Mouse (Mus musculus) A20 (cell line): ENCODE measurements around the gene Eif4e1b.

Experiments used
- DNase-seq: peaks from one replicate; pipeline ENCODE4 v3.0.0-alpha.2; 2011; ENCODE audit warnings: low read depth, low spot score

The Eif4e1b gene

GRCm38 (mm10) chr13:54799701-54800100, 15.9 kb downstream of the Eif4e1b start:
- peak; percentile 73 for DNase-seq

- DNase-seq: no peak
Observed at GRCm38 (mm10) chr13:54800206-54800605, 16.4 kb downstream of the Eif4e1b start.

DNA sequence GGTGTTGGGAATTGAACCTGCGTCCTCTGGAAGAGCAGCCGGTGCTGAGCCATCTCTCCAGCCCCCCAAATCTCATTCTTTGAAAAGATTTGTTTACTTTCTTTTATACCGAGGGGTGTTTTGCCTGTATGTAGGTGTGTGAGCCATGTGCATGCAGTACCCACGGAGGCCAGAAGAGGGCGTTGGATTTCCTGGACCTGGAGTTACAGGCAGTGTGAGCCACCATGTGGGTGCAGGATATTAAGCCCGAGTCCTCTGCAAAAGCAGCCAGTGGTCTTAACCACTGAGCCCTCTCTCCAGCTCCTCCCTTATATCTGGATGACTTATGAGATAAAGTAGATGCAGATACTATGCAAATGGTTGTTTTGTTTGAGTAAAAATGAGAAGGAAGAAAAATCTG, 19.2 kb downstream of the Eif4e1b start:
- no peak for DNase-seq

GRCm38 (mm10) chr13:54805134-54805838, 21.5 kb downstream of the Eif4e1b start:
- no peak for DNase-seq

- no peak for DNase-seq
Observed at GRCm38 (mm10) chr13:54806434-54806976, 22.7 kb downstream of the Eif4e1b start.

DNA sequence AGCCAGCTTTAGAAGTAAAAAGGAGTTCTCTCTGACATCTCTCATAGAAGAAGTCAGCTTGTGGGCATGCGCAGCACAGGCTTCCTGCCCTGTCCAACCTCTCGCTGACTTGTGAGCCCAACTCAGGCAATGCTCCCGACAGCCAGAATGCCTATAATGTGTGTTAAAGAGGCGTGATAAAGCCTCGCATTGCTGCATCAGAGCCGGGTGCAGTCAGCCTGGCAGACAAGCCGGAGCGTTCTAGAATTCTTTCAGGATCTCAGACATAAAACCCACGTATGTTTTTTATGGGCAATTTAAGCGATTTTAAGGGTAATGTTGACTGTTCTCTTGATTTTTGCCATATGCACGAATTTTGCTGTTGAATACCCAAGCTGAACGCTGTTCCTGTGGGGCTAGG, 24.3 kb downstream of the Eif4e1b start:
- no peak for DNase-seq

DNA sequence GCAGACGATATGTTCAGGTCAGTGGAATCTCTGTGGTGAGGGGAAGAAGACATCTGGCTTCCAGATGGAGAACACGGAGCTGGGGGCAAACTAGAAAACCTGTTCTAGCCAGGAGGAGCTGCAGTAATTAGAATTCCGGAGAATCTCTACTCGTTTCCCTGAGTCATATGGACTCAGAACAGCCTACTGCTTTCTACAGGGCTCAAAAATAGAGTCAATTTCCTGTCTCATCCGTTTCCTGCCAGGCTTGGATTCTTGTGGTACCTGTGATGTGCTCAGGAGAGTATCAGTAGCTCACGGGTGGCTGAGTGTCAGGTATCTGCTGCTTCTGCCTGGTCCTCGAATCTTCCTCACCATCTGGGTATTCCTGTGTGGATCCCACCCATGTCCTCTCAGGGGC, 27.7 kb downstream of the Eif4e1b start:
- DNase-seq: no peak

GRCm38 (mm10) chr13:54813381-54813780, 29.6 kb downstream of the Eif4e1b start:
- DNase-seq: no peak

DNA sequence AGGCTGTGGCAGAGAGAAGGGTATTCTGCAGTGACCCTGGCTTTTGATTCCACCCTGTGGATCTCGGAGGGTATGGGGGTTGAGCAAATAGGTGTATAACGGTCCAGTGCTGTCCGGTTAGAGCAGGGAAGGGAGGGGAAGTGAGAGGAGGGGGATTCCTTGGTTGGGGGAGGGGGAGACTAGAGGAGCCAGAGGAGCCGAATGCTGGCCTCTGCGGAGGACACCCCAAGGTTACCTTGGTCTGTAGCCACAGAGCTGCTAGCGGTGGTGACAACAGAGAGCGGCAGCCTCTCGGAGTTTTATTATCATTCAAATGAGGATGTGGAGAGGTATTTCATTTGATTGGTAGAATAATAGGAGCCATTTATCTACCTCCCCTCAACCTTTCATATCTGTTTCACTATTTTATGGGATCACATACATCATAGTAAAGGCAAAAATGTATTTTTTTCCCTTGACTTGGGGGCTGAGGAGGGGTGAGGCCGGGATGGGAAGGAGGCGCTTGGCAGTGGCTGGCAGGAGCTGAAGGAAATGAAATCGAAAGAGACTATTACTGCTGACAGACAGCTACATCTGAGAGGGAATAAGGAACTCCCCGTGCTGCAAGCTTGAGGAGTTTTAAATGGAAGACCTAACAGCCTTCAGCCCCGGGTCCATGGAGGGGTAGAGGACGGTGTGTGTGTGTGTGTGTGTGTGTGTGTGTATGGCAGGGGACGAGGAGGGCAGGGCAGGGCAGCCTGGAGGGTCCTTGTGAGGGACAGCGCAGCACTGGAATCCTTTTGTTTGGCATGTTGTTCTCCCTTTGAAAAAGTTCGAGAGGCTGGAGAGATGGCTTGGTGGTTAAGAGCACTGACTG, 34.8 kb downstream of the Eif4e1b start:
- no peak for DNase-seq

GRCm38 (mm10) chr13:54821106-54821505, 37.3 kb downstream of the Eif4e1b start:
- no peak for DNase-seq

GRCm38 (mm10) chr13:54821931-54822330, 38.1 kb downstream of the Eif4e1b start:
- DNase-seq: no peak

- no peak for DNase-seq
Observed at GRCm38 (mm10) chr13:54824111-54824931, 40.5 kb downstream of the Eif4e1b start.

DNA sequence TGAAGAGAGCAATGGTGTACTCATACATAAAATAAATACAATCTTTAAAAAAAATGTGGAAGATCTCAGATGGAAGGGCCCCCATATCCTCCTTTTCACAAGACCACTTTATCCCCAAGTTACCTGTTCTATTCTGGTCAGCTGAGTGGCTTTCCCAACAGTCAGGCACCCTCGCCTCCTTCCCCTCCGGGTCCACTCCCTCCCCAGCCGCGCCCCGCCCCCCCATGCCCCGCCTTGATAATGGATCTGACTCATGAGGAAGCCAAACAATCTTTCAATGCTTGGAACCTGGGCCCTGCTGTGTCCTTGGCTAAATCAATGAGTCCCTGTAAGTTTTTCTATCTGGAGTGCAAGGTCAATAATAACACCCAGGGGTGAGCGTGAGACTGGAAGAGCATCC, 44.2 kb downstream of the Eif4e1b start:
- no peak for DNase-seq

DNA sequence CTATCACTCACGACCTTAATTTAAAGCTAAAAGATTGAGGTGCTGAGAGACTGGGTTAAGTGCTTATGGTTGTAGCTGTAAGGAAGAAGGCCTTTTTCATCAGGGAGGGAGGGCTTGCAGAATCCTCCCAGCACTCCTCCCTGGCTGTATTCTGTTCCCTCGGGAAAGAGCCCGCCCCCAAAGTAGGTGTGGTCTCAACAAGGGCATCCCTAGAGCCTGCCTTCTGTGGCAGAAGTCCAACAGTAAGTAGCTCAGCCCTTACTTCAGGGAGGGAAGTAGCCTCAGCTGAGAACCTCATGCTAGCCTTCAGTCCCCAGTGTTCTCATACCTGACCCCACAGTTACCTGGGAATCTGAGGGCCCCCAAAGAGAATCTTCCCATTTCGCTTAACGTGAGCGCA, 44.7 kb downstream of the Eif4e1b start:
- DNase-seq: no peak

- no peak for DNase-seq
Observed at GRCm38 (mm10) chr13:54829450-54829849, 45.7 kb downstream of the Eif4e1b start.

GRCm38 (mm10) chr13:54836351-54837030, 52.7 kb downstream of the Eif4e1b start:
- DNase-seq: no peak

GRCm38 (mm10) chr13:54837061-54837460, 53.3 kb downstream of the Eif4e1b start:
- no peak for DNase-seq

GRCm38 (mm10) chr13:54837471-54837889, 53.7 kb downstream of the Eif4e1b start:
- no peak for DNase-seq
